Mouse (Mus musculus): ENCODE results near the gene Ccin. TPM values are rescaled to one million over a fixed set of nuclear protein-coding genes. Genes with fewer than 3 reads are reported as not detected.

Ccin gene
- polyA plus RNA-seq, 1 experiment from 2014 or later, result 1.2 TPM

DNA sequence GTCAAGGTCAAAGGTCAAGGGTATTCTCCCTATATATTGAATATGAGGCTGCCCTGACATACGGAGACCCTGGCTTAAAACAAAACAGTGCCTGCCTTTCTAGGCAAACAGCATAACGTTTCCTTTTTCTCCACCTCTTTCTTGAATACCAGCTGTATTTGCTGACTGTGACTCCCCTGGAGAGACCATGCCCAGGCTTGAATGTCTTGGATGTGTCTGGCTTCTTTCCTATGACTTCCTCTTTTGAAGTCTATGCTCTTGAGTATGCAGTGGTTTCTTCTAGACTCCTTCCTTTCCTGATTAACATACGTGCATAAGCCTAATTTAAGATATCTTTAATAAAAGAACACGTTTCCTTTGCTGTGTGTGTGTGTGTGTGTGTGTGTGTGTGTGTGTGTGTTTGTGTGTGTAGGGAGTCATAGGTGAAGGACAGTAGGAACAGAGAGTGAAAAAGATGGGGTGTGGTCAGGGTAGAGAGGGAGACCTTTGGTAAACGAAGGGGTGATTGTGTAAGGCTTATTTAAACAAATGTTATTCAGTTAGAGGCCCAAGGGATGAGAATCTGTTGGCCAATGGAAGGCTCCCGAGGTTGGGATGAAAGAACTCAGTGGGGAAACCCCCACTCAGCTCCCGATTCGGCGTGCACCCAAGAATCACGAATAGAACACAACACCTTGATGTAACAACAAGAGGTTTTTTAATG is 8.2 kb upstream of the Ccin start:
- in situ Hi-C loops (cut with MboI; ENCODE audit: low pct_unique_long_range_greater_than_20kb), result no loop called here
- no peaks in the 10 kb centered on the region for H3K27me3 ChIP-seq
- ATAC-seq (no peak), DNase-seq (ENCODE audit: low read depth, low spot score) (no peak)
- CTCF ChIA-PET, result no interaction called here
- no peak for TF ChIP-seq CTCF (IDR thresholded peaks at IDR 0.05)
- POLR2A ChIA-PET, result interaction anchor here (2.5 kb wide), 1 partner anchor 17 kb away, joined by 6 read pairs; the partner anchor contains the start of gene Glipr2

DNA sequence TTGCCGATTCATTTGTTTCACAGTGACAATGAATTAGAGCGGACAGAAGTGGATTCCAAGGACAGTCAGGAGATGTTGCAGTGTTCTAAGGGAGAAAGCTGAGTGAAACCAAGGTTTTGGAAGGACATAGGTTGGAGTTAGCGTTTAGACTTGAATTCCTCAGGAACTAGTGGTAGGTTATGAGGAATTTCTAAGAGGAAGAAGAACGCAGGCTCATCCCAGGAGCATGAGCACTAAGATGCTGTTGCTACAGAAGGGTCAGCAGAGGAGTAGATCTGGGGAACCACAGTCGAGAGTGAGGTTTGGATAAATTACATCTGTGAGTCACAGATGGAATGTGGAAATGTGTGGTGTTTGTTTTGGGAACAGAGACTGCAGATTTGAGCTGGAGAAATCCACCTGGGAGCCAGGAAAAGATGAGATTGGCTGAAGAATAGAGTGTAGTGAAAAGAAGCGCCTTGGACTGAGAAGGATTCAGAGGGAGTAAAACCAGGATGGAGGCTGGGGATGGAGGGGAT is 7.0 kb upstream of the Ccin start:
- CTCF ChIA-PET, result interaction anchor here (0.8 to 1.5 kb wide), 2 partner anchors 12 to 52 kb away, joined by 3 to 5 read pairs; no protein-coding TSS in a partner anchor
- ATAC-seq, result no peak
- POLR2A ChIA-PET, result no interaction called here

DNA sequence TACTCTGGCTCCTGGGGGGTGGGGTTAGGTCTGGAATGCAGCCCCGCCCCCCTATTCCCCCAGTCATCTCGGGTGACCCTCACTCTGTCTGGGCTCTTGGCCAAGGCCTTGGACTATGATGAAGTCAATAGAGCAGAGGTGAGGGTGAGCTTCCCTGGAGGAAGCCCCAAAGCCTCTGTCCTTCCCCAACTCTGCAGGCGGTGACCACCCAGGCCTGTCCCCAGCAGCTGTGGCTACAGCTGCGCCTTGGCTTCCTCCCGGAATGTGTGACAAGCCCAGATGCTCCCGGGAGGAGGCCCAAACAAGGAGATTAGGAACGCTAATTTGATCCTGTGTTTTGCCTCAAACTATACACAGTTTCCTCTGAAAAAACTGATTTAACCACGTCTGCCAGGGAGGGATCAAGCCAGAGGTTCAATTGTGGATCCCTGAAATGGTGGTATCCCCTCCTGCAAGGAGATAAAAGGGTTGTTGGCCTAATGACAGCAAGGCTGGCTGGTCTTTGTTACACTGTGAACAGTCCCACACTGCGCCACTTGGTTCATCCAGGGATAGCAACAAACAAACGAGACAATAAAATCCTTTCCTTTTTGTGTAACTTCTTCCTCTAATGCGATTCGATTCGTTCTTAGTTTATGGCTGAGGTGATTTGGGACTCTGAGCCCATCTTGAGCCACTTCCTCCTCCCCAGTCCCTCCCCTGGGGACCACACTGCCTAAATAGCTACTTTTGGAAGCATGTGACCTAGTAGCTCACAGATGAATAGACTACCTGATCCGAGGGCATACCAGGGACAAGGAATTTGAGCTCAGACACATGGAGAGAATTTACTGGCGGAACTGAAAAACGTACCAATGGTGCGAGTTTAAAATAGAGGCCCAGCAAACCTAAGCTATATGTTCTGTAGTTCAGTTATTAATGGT is 4.5 kb upstream of the Ccin start:
- ChIA-PET CTCF (interaction anchor here (0.9 to 5.4 kb wide), 2 partner anchors 23 to 53 kb away, joined by 4 to 49 read pairs; no protein-coding TSS in a partner anchor), POLR2A (interaction anchor here (2.3 kb wide), 1 partner anchor 21 kb away, joined by 6 read pairs; the partner anchor contains the start of gene Glipr2)
- in situ Hi-C loops (cut with MboI; ENCODE audit: low pct_unique_long_range_greater_than_20kb), result no loop called here
- no peak for TF ChIP-seq CTCF (IDR thresholded peaks at IDR 0.05)
- ATAC-seq, result no peak
- DNase-seq (ENCODE audit: low read depth, low spot score), result no peak
- H3K27me3 ChIP-seq, result no peaks in the 10 kb centered on the region

More for the DNA sequence above, 7.0 kb upstream of the Ccin start:
- in situ Hi-C loops (cut with MboI; ENCODE audit: low pct_unique_long_range_greater_than_20kb), result no loop called here
- no peak for DNase-seq (ENCODE audit: low read depth, low spot score)
- H3K27me3 ChIP-seq, result no peaks in the 10 kb centered on the region
- TF ChIP-seq CTCF (IDR thresholded peaks at IDR 0.05), result no peak

DNA sequence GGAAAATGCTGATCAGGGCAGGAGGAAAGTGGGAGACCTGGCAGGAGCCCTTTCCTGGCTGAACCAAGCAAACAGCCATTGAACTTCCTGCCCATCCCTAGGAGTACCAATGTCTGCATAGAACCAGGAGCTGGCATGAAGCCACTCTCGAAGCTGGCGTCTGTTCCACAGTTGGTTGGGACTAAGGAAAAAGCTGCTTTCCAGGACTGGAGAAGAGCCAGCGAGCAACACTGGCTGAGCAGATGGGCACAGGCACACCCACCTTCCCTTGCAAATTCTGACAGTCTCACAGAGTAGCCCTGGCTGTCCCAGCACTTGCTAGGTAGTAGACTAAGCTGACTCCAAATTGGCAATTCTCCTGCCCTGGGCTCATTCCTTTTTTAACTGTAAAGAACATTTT is 3.5 kb upstream of the Ccin start:
- no peaks in the 10 kb centered on the region for H3K27me3 ChIP-seq
- in situ Hi-C loops (cut with MboI; ENCODE audit: low pct_unique_long_range_greater_than_20kb), result loop anchor here (5.0 kb wide), 1 partner anchor 52 kb away; no protein-coding TSS in a partner anchor
- no peak for ATAC-seq
- TF ChIP-seq CTCF (IDR thresholded peaks at IDR 0.05), result no peak
- ChIA-PET POLR2A (interaction anchor here (2.3 kb wide), 1 partner anchor 22 kb away, joined by 6 read pairs; the partner anchor contains the start of gene Glipr2), CTCF (interaction anchor here (1.7 to 5.4 kb wide), 2 partner anchors 54 to 73 kb away, joined by 5 to 49 read pairs; no protein-coding TSS in a partner anchor)
- DNase-seq (ENCODE audit: low read depth, low spot score), result no peak

DNA sequence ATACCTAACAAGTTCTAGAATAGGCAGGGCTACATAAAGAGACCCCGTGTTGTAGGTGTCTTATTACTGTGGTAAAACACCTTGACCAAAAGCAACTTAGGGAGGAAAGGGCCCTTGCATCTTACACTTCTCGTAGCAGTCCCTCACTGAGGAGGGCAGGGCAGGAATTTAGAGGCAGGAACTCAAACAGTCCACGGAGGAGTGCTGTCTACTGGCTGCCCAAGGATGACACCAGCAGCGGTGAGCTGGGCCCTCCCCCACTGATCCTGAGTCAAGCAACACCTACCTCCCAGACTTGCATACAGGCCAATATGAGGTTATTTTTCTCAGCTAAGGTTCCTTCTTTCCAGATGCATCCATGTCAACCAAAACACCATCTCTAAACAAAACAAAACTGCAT is 3.0 kb upstream of the Ccin start:
- CTCF ChIA-PET, result interaction anchor here (1.7 to 5.4 kb wide), 2 partner anchors 54 to 74 kb away, joined by 5 to 49 read pairs; no protein-coding TSS in a partner anchor
- H3K27me3 ChIP-seq, result no peaks in the 10 kb centered on the region
- no peak for TF ChIP-seq CTCF (IDR thresholded peaks at IDR 0.05)
- DNase-seq (ENCODE audit: low read depth, low spot score) (no peak), ATAC-seq (no peak)
- POLR2A ChIA-PET, result interaction anchor here (1.5 to 2.3 kb wide), 2 partner anchors 12 to 23 kb away, joined by 5 to 6 read pairs; partner anchors contain the start of gene Glipr2
- in situ Hi-C loops (cut with MboI; ENCODE audit: low pct_unique_long_range_greater_than_20kb), result loop anchor here (5.0 kb wide), 1 partner anchor 53 kb away; no protein-coding TSS in a partner anchor

DNA sequence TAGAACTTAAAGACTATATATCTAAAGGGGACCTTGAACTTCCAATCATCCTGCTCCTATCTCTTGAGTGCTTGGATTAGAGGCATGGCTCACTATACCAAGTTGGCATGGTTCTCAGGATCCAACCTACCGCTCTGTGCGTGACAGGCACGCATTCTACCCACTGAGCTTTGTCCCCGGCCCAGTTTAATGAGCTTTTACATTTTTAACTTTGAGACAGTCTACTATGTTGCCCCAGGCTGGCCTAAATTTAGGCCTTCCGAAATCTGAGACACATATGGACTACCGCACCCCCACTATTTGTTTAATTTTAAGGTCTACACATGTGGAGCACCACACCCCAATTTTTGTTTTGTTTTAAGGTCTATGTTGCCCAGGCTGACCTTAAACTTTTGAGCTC is 2.4 kb upstream of the Ccin start:
- no peak for TF ChIP-seq CTCF (IDR thresholded peaks at IDR 0.05)
- CTCF ChIA-PET, result interaction anchor here (0.9 to 5.4 kb wide), 3 partner anchors 24 to 74 kb away, joined by 4 to 49 read pairs (median 5); partner anchors contain the start of gene Glipr2
- in situ Hi-C loops (cut with MboI; ENCODE audit: low pct_unique_long_range_greater_than_20kb), result loop anchor here (5.0 kb wide), 1 partner anchor 54 kb away; no protein-coding TSS in a partner anchor
- no peaks in the 10 kb centered on the region for H3K27me3 ChIP-seq
- POLR2A ChIA-PET, result interaction anchor here (1.5 kb wide), 1 partner anchor 12 kb away, joined by 5 read pairs; no protein-coding TSS in a partner anchor
- DNase-seq (ENCODE audit: low read depth, low spot score) (no peak), ATAC-seq (no peak)

DNA sequence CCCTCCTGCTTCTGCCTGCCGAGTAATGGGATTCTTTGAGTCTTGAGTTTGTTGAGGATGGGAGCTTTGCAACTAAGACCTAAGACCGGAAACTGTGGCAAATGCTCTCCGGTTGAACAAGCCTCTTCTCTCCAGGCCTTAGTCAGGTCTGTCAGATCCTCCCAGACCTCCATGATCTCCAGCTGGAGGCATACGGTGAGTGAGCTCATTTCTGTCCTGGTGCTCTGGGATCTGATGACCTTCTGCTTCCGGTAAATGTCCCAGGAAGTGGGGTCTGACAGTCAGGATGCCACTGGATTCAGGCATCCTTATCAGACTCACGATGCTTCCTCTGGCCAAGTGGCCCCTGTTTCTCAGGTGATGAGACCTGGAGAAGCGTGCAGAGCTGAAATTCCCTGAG is 2.0 kb upstream of the Ccin start:
- H3K27me3 ChIP-seq, result no peaks in the 10 kb centered on the region
- DNase-seq (ENCODE audit: low read depth, low spot score), result no peak
- no peak for ATAC-seq
- no peak for TF ChIP-seq CTCF (IDR thresholded peaks at IDR 0.05)
- POLR2A ChIA-PET, result interaction anchor here (1.5 kb wide), 1 partner anchor 13 kb away, joined by 5 read pairs; no protein-coding TSS in a partner anchor
- in situ Hi-C loops (cut with MboI; ENCODE audit: low pct_unique_long_range_greater_than_20kb), result loop anchor here (5.0 kb wide), 1 partner anchor 54 kb away; no protein-coding TSS in a partner anchor
- CTCF ChIA-PET, result interaction anchor here (0.8 to 5.4 kb wide), 3 partner anchors 15 to 55 kb away, joined by 3 to 49 read pairs (median 4); partner anchors contain the start of gene Glipr2

DNA sequence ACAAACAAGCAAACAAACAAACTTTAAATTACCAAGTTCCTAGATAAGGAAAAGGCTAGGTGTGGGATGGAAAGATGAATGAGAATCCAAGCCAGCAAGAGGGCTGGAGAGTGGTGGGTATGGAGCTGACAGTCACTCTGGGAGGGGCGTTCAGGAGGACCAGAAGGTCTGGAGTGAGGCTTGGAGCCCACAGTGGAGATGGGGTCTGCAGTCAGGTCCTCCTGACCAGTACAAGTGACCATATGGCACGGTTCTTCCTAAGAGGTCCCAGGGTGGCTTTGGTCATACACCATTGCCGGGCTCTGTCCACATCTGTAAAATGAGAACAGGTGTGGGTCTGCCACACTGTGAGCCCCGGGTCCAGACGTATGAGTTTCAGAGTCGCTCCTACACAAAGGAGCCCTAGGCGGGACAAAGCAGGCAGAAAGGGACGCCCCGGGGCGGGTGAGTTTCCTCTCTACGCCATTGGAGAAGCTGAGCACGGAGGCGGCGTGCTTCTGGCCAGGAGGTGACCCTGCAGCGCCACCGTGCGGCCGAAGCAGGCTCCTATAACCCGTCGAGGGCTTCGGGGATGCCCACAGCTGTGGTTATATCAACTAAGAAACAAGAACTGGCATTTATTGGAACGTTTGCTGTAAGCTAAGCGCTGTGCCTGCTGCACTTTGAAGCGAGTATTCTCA is 1.1 kb upstream of the Ccin start:
- in situ Hi-C loops (cut with MboI; ENCODE audit: low pct_unique_long_range_greater_than_20kb), result loop anchor here (5.0 kb wide), 1 partner anchor 55 kb away; no protein-coding TSS in a partner anchor
- TF ChIP-seq CTCF (IDR thresholded peaks at IDR 0.05), result peak; percentile 80
- DNase-seq (ENCODE audit: low read depth, low spot score) (no peak), ATAC-seq (peak; percentile 88)
- CTCF ChIA-PET, result interaction anchor here (0.7 to 5.4 kb wide), 7 partner anchors 16 to 75 kb away, joined by 3 to 49 read pairs (median 3); no protein-coding TSS in a partner anchor
- no peaks in the 10 kb centered on the region for H3K27me3 ChIP-seq
- POLR2A ChIA-PET, result interaction anchor here (0.9 to 1.1 kb wide), 3 partner anchors 25 to 66 kb away, joined by 3 to 4 read pairs (median 3); partner anchors contain the start of gene Glipr2

DNA sequence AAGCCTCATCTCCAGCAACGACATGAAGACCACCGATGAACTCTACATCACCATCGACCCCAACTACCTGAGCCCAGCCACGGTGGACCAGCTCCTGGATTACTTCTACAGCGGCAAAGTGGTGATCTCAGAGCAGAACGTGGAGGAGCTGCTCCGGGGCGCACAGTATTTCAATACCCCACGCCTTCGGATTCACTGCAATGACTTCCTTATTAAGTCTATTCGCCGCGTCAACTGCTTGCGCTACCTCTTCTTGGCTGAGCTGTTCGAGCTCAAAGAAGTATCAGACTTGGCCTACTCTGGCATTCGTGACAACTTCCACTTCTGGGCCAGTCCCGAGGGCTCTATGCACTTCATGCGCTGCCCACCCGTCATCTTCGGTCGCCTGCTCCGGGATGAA is 473 bp downstream of the Ccin start:
- DNase-seq (ENCODE audit: low read depth, low spot score) (no peak), ATAC-seq (no peak)
- CTCF ChIA-PET, result interaction anchor here (1.6 to 5.4 kb wide), 2 partner anchors 58 to 77 kb away, joined by 3 to 49 read pairs; no protein-coding TSS in a partner anchor
- POLR2A ChIA-PET, result no interaction called here
- no peak for TF ChIP-seq CTCF (IDR thresholded peaks at IDR 0.05)
- H3K27me3 ChIP-seq, result no peaks in the 10 kb centered on the region
- in situ Hi-C loops (cut with MboI; ENCODE audit: low pct_unique_long_range_greater_than_20kb), result loop anchor here (5.0 kb wide), 1 partner anchor 56 kb away; no protein-coding TSS in a partner anchor

Data from Patski (cell line).